Comparison of ENCODE assay signal across 23 mouse cellular contexts in the genomic region with DNA sequence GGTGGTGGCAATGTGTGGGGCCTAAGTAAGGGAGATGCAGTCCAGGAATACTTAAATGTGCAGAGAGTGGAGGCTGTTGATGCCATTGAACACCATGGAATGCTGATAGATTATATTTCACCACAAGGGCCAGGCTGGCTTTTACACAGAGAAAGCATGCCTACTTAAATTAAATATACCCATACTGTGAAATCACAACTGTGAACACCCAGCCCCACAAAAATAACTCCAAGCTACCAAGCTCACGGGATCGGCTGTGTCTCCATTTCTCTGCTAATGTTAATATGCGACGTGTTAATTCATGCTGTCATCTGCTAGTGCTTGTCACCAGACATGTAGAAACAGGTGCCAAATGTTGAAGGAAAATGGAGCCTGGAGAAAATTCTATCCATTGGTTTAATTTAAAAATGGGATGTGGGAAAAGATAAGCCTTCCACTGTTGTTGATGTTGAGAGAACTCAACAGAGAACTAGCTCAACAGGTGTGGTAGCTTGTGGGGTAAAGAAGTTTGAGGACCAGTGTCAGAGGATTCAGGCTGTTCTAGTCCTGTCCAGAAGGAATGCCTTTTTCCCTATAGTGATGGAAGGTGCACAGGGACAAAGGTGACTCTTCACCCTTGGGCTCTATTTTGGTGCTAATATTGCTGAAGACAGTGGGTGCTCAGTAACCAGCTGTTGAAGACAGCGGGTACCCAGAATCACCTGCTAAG.
DNase-seq lines count a peak whose midpoint lies in the region; ATAC-seq and TF ChIP-seq lines count a peak whose summit lies in the region.
"Had no signal": no experiment of that assay in that cellular context is flagged by ENCODE, and none has a peak within 500 bp of the region (broad histone marks: within the 10 kb centered on the region; RNA-seq: fewer than 3 reads in every experiment).

No protein-coding gene starts in this region.

- H3K4me3 ChIP-seq in embryonic facial prominence, embryonic 11.5 days (ENCODE audit: low read depth, low read length), result no peak overlapping the region
- no peak overlapping the region for H3K4me3 ChIP-seq in embryonic facial prominence, embryonic 10.5 days
- no peak overlapping the region for H3K4me3 ChIP-seq in midbrain, embryonic 11.5 days (ENCODE audit: low read depth, low read length)
- no peak overlapping the region for H3K4me3 ChIP-seq in midbrain, embryonic 10.5 days
- no peak overlapping the region for H3K4me3 ChIP-seq in limb, embryonic 12.5 days (replicated peaks)
- no peak overlapping the region for H3K4me3 ChIP-seq in intestine, postnatal 0 days (ENCODE audit: low read depth, low read length)
- H3K4me3 ChIP-seq: gastrocnemius, adult 2 months; heart, embryonic 10.5 days; hindbrain, embryonic 15.5 days; midbrain, embryonic 12.5 days had no signal

- H3K4me2 ChIP-seq in embryonic facial prominence, embryonic 11.5 days (ENCODE audit: low read depth, low read length), result no peak overlapping the region
- H3K4me2 ChIP-seq in midbrain, embryonic 11.5 days, result no peak overlapping the region
- no peak overlapping the region for H3K4me2 ChIP-seq in limb, embryonic 12.5 days
- no peak overlapping the region for H3K4me2 ChIP-seq in intestine, postnatal 0 days (replicated peaks; ENCODE audit: low read depth)
- H3K4me2 ChIP-seq: hindbrain, embryonic 15.5 days; liver, embryonic 11.5 days; midbrain, embryonic 12.5 days had no signal

- H3K27me3 ChIP-seq in embryonic facial prominence, embryonic 11.5 days (ENCODE audit: control insufficient read depth, insufficient read depth, low read length), result no peaks in the 10 kb centered on the region
- no peaks in the 10 kb centered on the region for H3K27me3 ChIP-seq in embryonic facial prominence, embryonic 10.5 days (replicated peaks; ENCODE audit: low read depth, poor library complexity, severe bottlenecking)
- no peaks in the 10 kb centered on the region for H3K27me3 ChIP-seq in midbrain, embryonic 11.5 days (ENCODE audit: control insufficient read depth, insufficient read depth, low read length)
- no peaks in the 10 kb centered on the region for H3K27me3 ChIP-seq in midbrain, embryonic 10.5 days (ENCODE audit: low read depth, poor library complexity, severe bottlenecking)
- no peaks in the 10 kb centered on the region for H3K27me3 ChIP-seq in limb, embryonic 12.5 days
- no peaks in the 10 kb centered on the region for H3K27me3 ChIP-seq in intestine, postnatal 0 days (replicated peaks; ENCODE audit: control insufficient read depth, insufficient read depth, low read length)
- H3K27me3 ChIP-seq: hindbrain, embryonic 15.5 days; midbrain, embryonic 12.5 days had no signal

- H3K9me3 ChIP-seq in embryonic facial prominence, embryonic 11.5 days (replicated peaks; ENCODE audit: control insufficient read depth, low read length), result no peaks in the 10 kb centered on the region
- H3K9me3 ChIP-seq in embryonic facial prominence, embryonic 10.5 days, result no peaks in the 10 kb centered on the region
- no peaks in the 10 kb centered on the region for H3K9me3 ChIP-seq in midbrain, embryonic 11.5 days (ENCODE audit: control insufficient read depth, low read length)
- H3K9me3 ChIP-seq in midbrain, embryonic 10.5 days (replicated peaks), result no peaks in the 10 kb centered on the region
- no peaks in the 10 kb centered on the region for H3K9me3 ChIP-seq in limb, embryonic 12.5 days
- H3K9me3 ChIP-seq in intestine, postnatal 0 days (ENCODE audit: control insufficient read depth), result no peaks in the 10 kb centered on the region
- H3K9me3 ChIP-seq: heart, embryonic 10.5 days; hindbrain, embryonic 15.5 days; midbrain, embryonic 12.5 days had no signal

- 66% methylated on average over 5 of the region's 5 CpGs for WGBS in embryonic facial prominence, embryonic 11.5 days
- whole genome bisulfite sequencing in embryonic facial prominence, embryonic 10.5 days, result 81% methylated on average over 5 of the region's 5 CpGs
- 93% methylated on average over 5 of the region's 5 CpGs for WGBS in midbrain, embryonic 11.5 days
- 92% methylated on average over 5 of the region's 5 CpGs for WGBS in midbrain, embryonic 10.5 days
- 74% methylated on average over 5 of the region's 5 CpGs for WGBS in limb, embryonic 12.5 days
- WGBS in intestine, postnatal 0 days, result 92% methylated on average over 5 of the region's 5 CpGs

- no peak overlapping the region for H3K9ac ChIP-seq in embryonic facial prominence, embryonic 11.5 days (replicated peaks; ENCODE audit: low read length)
- no peak overlapping the region for H3K9ac ChIP-seq in midbrain, embryonic 11.5 days (ENCODE audit: low read length)
- no peak overlapping the region for H3K9ac ChIP-seq in limb, embryonic 12.5 days (replicated peaks)
- no peak overlapping the region for H3K9ac ChIP-seq in intestine, postnatal 0 days (ENCODE audit: low read depth, low read length)
- H3K9ac ChIP-seq: hindbrain, embryonic 15.5 days; midbrain, embryonic 12.5 days had no signal

- no peak for TF ChIP-seq CTCF in intestine, postnatal 0 days (IDR thresholded peaks at IDR 0.05; ENCODE audit: low read depth)

- ATAC-seq in embryonic facial prominence, embryonic 11.5 days (replicated peaks; ENCODE audit: insufficient number of reproducible peaks, low FRiP score, low TSS enrichment, low read depth), result peak; percentile 78; the same call in 1 of the 2 replicates
- ATAC-seq in midbrain, embryonic 11.5 days (ENCODE audit: low FRiP score), result no peak
- peak; percentile 80 for ATAC-seq in limb, embryonic 12.5 days (ENCODE audit: insufficient number of reproducible peaks, insufficient read depth, low FRiP score, low TSS enrichment, low read depth)
- ATAC-seq in intestine, postnatal 0 days, result no peak

- DNase-seq in embryonic facial prominence, embryonic 11.5 days (ENCODE audit: low spot score), result peak; percentile 16
- no peak for DNase-seq in embryonic facial prominence, embryonic 10.5 days (ENCODE audit: low spot score)
- peak; percentile 75 for DNase-seq in midbrain, embryonic 11.5 days (ENCODE audit: low spot score, missing footprints)
- no peak for DNase-seq in midbrain, embryonic 10.5 days (ENCODE audit: low spot score)
- no peak for DNase-seq in cerebellum, adult 9-11 months
- no peak for DNase-seq in layer of hippocampus, adult 11-12 months (ENCODE audit: low spot score)
- DNase-seq: adrenal gland, postnatal 36 days; cerebellum, adult 18-20 months; cerebellum, postnatal 25 days; gastrocnemius, adult 2 months; heart, postnatal 4 days; kidney, adult 9 months; kidney, postnatal 14 days; lung, adult 18-20 months; lung, postnatal 10 days; thymus, adult 2 months; thymus, postnatal 4 days had no signal

- H3K36me3 ChIP-seq in embryonic facial prominence, embryonic 11.5 days (replicated peaks; ENCODE audit: control insufficient read depth, insufficient read depth, low read depth, low read length), result no peaks in the 10 kb centered on the region
- H3K36me3 ChIP-seq in embryonic facial prominence, embryonic 10.5 days (replicated peaks), result no peaks in the 10 kb centered on the region
- H3K36me3 ChIP-seq in midbrain, embryonic 11.5 days (ENCODE audit: control insufficient read depth, insufficient read depth, low read length), result no peaks in the 10 kb centered on the region
- H3K36me3 ChIP-seq in midbrain, embryonic 10.5 days, result no peaks in the 10 kb centered on the region
- H3K36me3 ChIP-seq in limb, embryonic 12.5 days, result no peaks in the 10 kb centered on the region
- no peaks in the 10 kb centered on the region for H3K36me3 ChIP-seq in intestine, postnatal 0 days (ENCODE audit: control insufficient read depth, insufficient read depth)
- H3K36me3 ChIP-seq: heart, embryonic 10.5 days; hindbrain, embryonic 15.5 days; midbrain, embryonic 12.5 days had no signal

- H3K4me1 ChIP-seq in embryonic facial prominence, embryonic 11.5 days (ENCODE audit: control insufficient read depth, insufficient read depth, low read length), result no peaks in the 10 kb centered on the region
- peaks cover 7% of the 10 kb centered on the region for H3K4me1 ChIP-seq in embryonic facial prominence, embryonic 10.5 days
- H3K4me1 ChIP-seq in midbrain, embryonic 11.5 days (ENCODE audit: control insufficient read depth, insufficient read depth, low read length), result no peaks in the 10 kb centered on the region
- H3K4me1 ChIP-seq in midbrain, embryonic 10.5 days, result no peaks in the 10 kb centered on the region
- H3K4me1 ChIP-seq in limb, embryonic 12.5 days (replicated peaks), result no peaks in the 10 kb centered on the region; the same call in 1 of the 2 replicates
- H3K4me1 ChIP-seq in intestine, postnatal 0 days (replicated peaks; ENCODE audit: control insufficient read depth, insufficient read depth, low read length), result no peaks in the 10 kb centered on the region
- H3K4me1 ChIP-seq: hindbrain, embryonic 15.5 days; midbrain, embryonic 12.5 days had no signal

- no peak overlapping the region for H3K27ac ChIP-seq in embryonic facial prominence, embryonic 11.5 days (replicated peaks; ENCODE audit: low read depth, low read length)
- H3K27ac ChIP-seq in embryonic facial prominence, embryonic 10.5 days (replicated peaks), result no peak overlapping the region
- H3K27ac ChIP-seq in midbrain, embryonic 11.5 days (ENCODE audit: low read depth, low read length), result no peak overlapping the region
- no peak overlapping the region for H3K27ac ChIP-seq in midbrain, embryonic 10.5 days (replicated peaks)
- no peak overlapping the region for H3K27ac ChIP-seq in limb, embryonic 12.5 days
- H3K27ac ChIP-seq in intestine, postnatal 0 days (ENCODE audit: low read depth, low read length), result no peak overlapping the region
- H3K27ac ChIP-seq: gastrocnemius, adult 2 months; heart, embryonic 10.5 days; hindbrain, embryonic 15.5 days; midbrain, embryonic 12.5 days had no signal

Comparison
In these comparisons a context has a peak if more than half of its experiments do, and no peak if none do; other contexts are left out.
1. DNase-seq: peak in embryonic facial prominence, embryonic 11.5 days (single experiment) and midbrain, embryonic 11.5 days (single experiment); none in embryonic facial prominence, embryonic 10.5 days (single experiment), midbrain, embryonic 10.5 days (single experiment), cerebellum, adult 9-11 months (single experiment) and layer of hippocampus, adult 11-12 months (single experiment).
2. ATAC-seq: peak in embryonic facial prominence, embryonic 11.5 days (single experiment) and limb, embryonic 12.5 days (single experiment); none in midbrain, embryonic 11.5 days (single experiment) and intestine, postnatal 0 days (single experiment).